Mouse (Mus musculus) right cerebral cortex, postnatal 14 days (tissue): Measurements from ENCODE around the gene Lrba.
A peak's percentile ranks its signal among the peaks of the same experiment; 100 is the strongest.

Experiments used
- DNase-seq: peaks from one replicate; pipeline ENCODE4 v3.0.0; 2022

Gene Lrba

GRCm38 (mm10) chr3:86522880-86523505 is 298.5 kb downstream of the Lrba start:
- no peak for DNase-seq

- DNase-seq: no peak
Observed at GRCm38 (mm10) chr3:86531531-86532269, 307.2 kb downstream of the Lrba start.

DNA sequence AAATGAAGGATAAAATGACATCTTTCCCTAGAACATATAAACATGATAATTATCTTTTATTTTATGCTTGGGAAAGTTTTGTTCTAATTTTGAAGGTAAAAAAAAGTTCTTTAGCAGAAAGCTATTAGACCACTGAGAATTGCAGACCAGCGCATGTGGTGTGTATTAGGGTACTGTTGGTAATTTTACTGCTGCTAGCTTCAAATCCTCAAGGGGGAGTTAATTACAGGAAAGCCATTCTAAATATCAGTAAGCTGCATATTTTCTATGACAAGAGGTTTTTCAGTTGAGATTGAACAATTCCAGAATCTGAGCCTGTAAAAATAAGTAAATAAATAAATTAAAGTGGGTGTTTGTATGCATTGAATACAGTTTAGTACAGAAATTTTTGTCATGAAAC is 312.3 kb downstream of the Lrba start:
- no peak for DNase-seq

GRCm38 (mm10) chr3:86538645-86539554 is 314.4 kb downstream of the Lrba start:
- no peak for DNase-seq

DNA sequence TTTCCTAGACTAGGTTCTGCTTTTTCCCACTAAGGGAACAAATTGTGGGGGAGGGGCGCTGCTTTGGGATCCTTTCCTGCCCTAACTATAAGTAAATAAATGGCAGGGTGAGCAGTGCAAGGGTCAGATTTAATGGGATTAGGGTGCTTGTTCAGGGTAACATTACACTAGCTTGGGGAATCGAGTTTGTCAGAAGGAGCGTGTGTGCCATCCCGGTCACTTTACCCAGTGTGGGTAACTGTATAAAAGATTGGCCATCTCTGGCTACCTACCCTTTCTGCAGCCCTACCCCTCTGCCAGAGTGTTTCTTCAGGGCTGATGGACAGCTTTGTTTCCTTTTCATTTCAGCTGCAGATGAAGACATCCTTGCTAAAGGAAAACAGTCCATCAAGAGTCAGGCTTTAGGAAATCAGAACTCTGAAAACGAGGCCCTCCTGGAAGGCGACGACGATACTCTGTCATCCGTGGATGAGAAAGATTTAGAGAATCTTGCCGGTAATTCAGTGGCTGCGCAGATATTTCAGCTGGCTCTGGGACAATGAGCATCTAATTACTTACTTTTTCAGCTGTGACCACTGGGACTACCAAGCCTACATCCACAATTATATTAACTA is 315.2 kb downstream of the Lrba start:
- no peak for DNase-seq

DNA sequence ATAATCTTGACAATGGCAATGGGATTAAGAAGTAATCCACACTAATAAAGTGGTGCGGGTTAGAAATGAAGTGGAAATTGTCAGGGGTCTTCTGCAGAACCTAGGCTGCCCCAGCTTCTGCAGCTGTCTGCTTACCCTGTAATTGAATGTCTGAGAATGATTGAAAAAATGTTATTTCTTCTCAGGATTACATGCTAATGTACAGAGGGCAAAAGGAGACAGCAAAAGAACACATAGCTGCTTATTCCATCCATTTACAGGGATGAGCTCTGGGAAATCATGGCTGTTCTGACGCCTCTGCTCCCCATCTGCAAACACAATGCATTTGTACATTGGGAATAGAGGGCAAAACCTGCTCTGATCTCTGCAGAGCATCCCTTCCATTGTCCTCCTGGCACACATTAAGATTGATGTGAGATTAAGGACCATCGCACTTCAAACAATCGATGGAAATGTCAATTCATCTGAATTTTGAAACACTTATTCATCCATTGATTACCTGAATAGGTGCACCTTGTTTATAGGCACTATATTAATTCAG is 316.7 kb downstream of the Lrba start:
- DNase-seq: no peak

DNA sequence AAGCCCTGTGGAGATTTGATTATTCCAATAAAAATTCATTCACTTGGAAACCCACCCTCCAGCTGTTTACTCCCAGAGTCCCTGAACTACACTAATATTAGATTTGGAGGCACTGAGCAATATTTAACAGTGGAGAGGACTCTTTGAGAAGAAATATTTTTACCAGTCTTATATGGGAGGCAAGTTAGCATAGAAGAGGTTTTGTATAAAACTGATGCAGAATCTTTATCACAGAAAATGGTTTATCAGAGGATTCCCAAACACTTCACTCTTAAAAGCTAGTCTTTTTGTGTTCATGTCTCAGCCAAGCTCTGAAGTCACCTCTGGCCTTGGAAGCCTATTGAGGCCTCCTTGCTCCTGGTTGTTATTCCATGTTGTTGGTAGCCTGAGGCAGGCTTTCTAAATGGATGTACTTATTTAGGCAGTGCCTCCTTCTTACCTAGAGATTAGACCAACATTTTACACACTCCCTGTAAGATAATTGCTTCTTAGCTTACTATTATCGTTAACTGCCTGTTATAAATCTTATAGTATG is 317.4 kb downstream of the Lrba start:
- no peak for DNase-seq

GRCm38 (mm10) chr3:86544785-86545184 is 320.3 kb downstream of the Lrba start:
- DNase-seq: no peak

DNA sequence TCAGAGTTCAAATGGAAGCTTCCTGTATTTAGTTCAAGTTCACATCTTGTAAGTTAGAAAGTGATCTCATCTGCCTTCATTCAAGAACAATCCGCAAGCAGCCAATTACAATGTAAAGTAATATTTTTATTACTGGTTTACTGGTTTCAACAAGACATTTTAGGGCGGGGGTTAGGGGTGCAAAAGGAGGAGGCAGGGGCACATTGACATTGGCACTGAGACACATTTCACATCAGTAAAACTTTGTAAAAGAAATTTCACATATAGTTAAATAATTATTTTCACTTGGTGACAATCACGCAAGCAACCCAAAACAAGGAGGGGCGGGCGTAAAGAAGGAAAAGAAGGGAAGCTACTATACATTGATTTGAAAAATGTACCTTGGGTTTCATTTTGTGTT is 321.5 kb downstream of the Lrba start:
- no peak for DNase-seq

- peak; percentile 26 for DNase-seq
Observed at GRCm38 (mm10) chr3:86546471-86547250, 322.2 kb downstream of the Lrba start.

DNA sequence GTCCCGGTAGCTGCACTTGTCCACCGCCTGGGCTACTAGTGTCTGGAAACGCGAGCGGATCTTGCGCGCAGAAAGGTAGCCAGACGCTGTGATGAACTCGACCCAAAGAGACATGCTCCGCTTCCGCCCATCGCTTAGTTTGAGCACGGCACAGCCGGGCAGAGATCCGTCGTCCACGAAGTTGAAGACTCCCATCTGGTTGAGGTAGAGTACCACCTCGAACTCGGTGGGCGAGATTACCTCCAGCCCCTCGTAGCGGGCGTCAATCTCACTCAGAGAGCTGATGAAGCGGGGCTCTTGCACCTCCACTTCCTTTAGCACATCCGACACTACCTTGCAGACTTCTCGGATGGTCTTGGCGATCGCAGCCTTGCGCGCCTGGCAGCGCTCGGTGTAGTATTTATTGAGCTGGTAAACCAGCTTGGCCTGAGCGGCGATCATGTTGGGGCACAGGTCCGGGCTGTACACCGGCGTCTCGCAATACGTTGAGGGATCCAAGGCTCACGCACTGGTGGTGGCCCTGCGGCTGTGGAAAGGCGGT is 322.8 kb downstream of the Lrba start:
- DNase-seq: no peak

DNA sequence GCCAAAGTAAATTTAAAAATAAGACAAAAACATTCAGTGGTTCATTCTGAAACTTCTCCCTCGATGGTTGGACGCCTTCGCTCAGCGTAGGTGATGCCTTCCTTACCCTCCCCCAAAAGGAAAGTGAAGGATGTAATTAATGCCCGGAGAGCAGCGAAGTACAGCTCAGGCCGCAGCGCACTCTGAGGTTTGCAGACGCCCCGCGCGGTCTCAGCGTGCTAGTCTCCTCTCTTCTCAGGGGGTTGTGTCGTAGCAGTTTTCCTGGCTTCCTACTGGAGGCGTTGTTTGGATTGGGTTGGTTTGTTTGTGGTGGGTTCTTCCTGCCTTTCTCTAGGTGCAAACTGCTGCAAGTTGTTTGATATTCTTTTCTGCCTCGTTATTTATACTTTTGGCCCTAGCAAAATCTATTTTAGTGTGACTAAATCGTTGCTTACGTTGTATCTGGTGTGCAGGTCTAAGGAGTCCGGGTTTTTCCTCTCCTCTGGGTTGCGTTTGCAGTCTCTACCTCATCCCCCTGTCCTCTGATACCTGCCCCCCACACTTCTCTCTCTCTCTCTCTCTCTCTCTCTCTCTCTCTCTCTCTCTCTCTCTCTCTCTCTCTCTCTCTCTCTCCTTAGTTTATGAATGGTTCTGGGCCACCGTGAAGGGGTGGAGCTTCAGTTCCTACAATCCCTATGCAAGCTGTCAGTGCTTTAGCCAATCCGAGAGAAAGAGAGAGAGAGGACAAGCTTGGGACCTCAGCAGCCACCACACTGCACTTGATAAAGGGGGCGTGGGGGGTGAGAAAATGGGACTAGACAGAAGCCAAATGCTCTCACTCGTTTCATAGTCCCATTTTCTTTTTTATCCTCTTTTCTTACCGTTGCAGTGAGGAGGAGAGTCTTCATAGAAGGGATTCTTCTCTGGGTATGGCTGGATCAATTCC is 323.9 kb downstream of the Lrba start, which contains the start of gene Mab21l2:
Gene Mab21l2, minus strand, starts transcription at position 539 of the 925 bp plus-strand sequence.
- no peak for DNase-seq

GRCm38 (mm10) chr3:86550301-86551010 is 326.0 kb downstream of the Lrba start:
- DNase-seq: peak; percentile 6

DNA sequence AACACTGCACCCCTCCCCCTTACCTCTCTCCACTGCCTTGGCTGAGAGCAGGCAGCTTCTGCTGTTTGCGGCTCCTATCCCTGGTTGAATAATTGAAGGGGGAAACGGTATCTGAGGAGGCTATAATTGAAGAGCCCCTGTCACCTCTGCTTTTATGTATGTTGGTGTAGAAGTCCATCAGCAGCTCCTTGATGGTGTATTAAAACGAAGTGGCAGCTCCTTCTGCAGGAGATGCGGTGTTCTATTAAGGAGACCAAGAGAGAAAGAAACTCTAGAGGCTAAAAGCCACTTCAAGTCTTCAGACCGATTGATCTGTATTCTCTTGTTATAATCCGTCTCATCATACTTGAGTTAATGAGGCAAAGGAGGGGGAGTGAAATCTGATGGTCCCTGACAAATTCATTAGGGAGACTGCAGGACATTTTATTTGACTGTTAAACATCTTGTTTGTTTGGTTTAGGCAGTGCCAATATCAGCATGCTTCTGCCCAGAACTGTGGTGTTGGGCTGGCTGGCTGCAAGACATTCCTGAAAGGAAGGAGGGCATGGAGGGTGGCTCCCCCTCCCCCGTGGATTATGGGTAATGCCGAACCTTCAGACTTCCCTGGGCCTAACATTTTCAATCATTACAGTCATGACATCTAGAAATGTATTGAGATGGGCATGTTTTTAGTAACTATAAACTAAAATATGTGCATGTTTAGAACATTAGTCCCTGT is 326.7 kb downstream of the Lrba start:
- DNase-seq: no peak

- DNase-seq: no peak
Observed at GRCm38 (mm10) chr3:86552170-86552569, 327.7 kb downstream of the Lrba start.

GRCm38 (mm10) chr3:86558976-86559375 is 334.5 kb downstream of the Lrba start:
- DNase-seq: no peak

GRCm38 (mm10) chr3:86559635-86560034 is 335.2 kb downstream of the Lrba start:
- no peak for DNase-seq

DNA sequence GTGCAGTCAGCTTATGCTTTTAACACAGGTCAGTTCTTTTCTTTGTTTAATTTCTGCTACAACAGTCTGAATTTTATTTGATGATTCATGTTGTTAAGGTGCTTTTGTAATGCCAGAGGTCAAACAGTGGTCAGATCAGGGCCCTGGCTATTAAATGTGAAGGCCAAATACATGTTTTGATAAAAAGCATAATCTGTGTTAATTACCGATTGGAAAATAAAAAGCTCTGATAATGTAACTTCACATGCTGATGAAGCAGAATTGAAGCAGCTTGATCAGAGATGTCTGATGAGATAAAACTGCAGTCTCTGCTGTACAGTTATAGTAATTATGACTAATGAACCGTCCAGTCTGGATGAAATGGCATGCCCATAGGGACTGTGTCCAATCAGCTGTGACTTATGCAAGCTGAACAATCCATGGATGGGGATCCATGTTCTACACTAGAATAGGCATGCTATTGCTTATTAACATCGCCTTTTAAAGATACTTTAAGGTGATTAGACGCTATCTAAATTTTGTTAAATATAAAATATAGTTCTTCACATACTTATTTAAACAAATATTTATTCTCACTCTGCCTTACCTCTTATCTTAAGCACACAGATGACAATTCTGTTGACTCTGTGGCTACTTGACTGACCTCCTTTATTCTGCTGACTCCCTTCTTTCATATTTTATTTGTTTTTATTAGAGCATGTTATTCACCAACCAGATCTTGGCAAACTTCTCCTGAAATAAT is 336.0 kb downstream of the Lrba start:
- DNase-seq: no peak
